Mouse (Mus musculus) cerebellum, adult 2 months (tissue): ENCODE measurements at regions not wholly inside any gene's neighbourhood (a gene's known extent, or its start where the extent isn't known, plus 50 kb on each side); places are given as distances from the start of the nearest gene placed in this dataset.
A peak's percentile ranks its signal among the peaks of the same experiment; 100 is the strongest.

ENCODE experiments used
- DNase-seq, 2 experiments: peaks; one replicate each; pipeline ENCODE4 v3.0.0; 2021
- H3K27ac ChIP-seq: fragments of 200-500 bp; 2 replicates; pipeline ENCODE4 v1.5.1; 2012; ENCODE audit warnings: low read length, control low read depth, inconsistent platforms; ENCODE audit not compliant: insufficient read depth
- H3K27me3 ChIP-seq: fragments of 200-500 bp; 2 replicates; pipeline ENCODE4 v1.6.1; 2012; ENCODE audit warnings: inconsistent platforms, mild to moderate bottlenecking, low read length, moderate library complexity; ENCODE audit not compliant: control insufficient read depth, insufficient read depth
- H3K4me1 ChIP-seq: fragments of 200-500 bp; 2 replicates; pipeline ENCODE4 v1.6.1; 2011; ENCODE audit warnings: low read length; ENCODE audit not compliant: control insufficient read depth, insufficient read depth
- H3K4me3 ChIP-seq: fragments of 200-500 bp; replicated peaks from 2 replicates; pipeline ENCODE3; 2011; ENCODE audit warnings: mild to moderate bottlenecking, low read depth, low read length, control low read depth; ENCODE audit not compliant: insufficient read depth
- CTCF ChIP-seq: fragments of 200-500 bp; IDR thresholded peaks from 2 replicates; pipeline ENCODE4 v1.5.1; 2011; ENCODE audit warnings: low read depth, mild to moderate bottlenecking, control low read depth, low read length, moderate library complexity, borderline replicate concordance; ENCODE audit not compliant: insufficient read depth
- POLR2A ChIP-seq: fragments of 200-500 bp; IDR thresholded peaks from 2 replicates; pipeline ENCODE4 v1.6.1; 2011; ENCODE audit warnings: low read length, control low read depth, borderline replicate concordance; ENCODE audit not compliant: insufficient read depth
- WGBS: fragments of 180-500 bp; shearing (Covaris S2); methylation state at CpG from one replicate; pipeline ENCODE4 v1.1.7; 2018; 5-methylcytosine and 5-hydroxymethylcytosine counted together

GRCm38 (mm10) chr4:80002738-80003635 lies 830.9 kb upstream of the Tyrp1 start:
- Histone ChIP-seq H3K4me3 (no peak overlapping the region), H3K27ac (no peak overlapping the region), H3K4me1 (no peaks in the 10 kb centered on the region), H3K27me3 (no peaks in the 10 kb centered on the region)
- WGBS = 94% methylated on average over 14 of the region's 14 CpGs
- no peak for TF ChIP-seq CTCF
- TF ChIP-seq POLR2A = no peak
- no peak for DNase-seq

- TF ChIP-seq CTCF (no peak), POLR2A (no peak)
- no peak overlapping the region for H3K27ac ChIP-seq
- H3K4me1 ChIP-seq = no peaks in the 10 kb centered on the region
- no peak overlapping the region for H3K4me3 ChIP-seq
- 89% methylated on average over 13 of the region's 13 CpGs for WGBS
- DNase-seq = no peak
- no peaks in the 10 kb centered on the region for H3K27me3 ChIP-seq
Observed at GRCm38 (mm10) chr4:80003636-80004365, 830.1 kb upstream of the Tyrp1 start.

- DNase-seq = no peak
- no peak for TF ChIP-seq CTCF
- TF ChIP-seq POLR2A = no peak
- WGBS = 88% methylated on average over 4 of the region's 4 CpGs
- H3K4me3 ChIP-seq = no peak overlapping the region
- H3K27me3 ChIP-seq = no peaks in the 10 kb centered on the region
- no peaks in the 10 kb centered on the region for H3K4me1 ChIP-seq
- no peak overlapping the region for H3K27ac ChIP-seq
Observed at GRCm38 (mm10) chr4:80004366-80004700, 829.6 kb upstream of the Tyrp1 start.

- Histone ChIP-seq H3K4me1 (no peaks in the 10 kb centered on the region), H3K27ac (no peak overlapping the region), H3K27me3 (no peaks in the 10 kb centered on the region), H3K4me3 (no peak overlapping the region)
- DNase-seq = no peak
- 95% methylated on average over 4 of the region's 4 CpGs for WGBS
- TF ChIP-seq POLR2A = no peak
- TF ChIP-seq CTCF = no peak
Observed at GRCm38 (mm10) chr4:80004788-80005187, 829.1 kb upstream of the Tyrp1 start.

- no peaks in the 10 kb centered on the region for H3K4me1 ChIP-seq
- H3K27me3 ChIP-seq = no peaks in the 10 kb centered on the region
- H3K4me3 ChIP-seq = no peak overlapping the region
- TF ChIP-seq CTCF (no peak), POLR2A (no peak)
- no peak overlapping the region for H3K27ac ChIP-seq
- no peak for DNase-seq
- WGBS = 55% methylated on average over 3 of the region's 3 CpGs
Observed at GRCm38 (mm10) chr4:80027876-80028275, 806.0 kb upstream of the Tyrp1 start.

- 12% methylated on average over 6 of the region's 6 CpGs for WGBS
- H3K4me1 ChIP-seq = no peaks in the 10 kb centered on the region
- peak; percentile 7 to 16 for DNase-seq
- H3K27me3 ChIP-seq = no peaks in the 10 kb centered on the region
- no peak overlapping the region for H3K4me3 ChIP-seq
- no peak overlapping the region for H3K27ac ChIP-seq
- TF ChIP-seq CTCF (no peak), POLR2A (no peak)
Observed at GRCm38 (mm10) chr4:80047956-80048355, 786.0 kb upstream of the Tyrp1 start.
